Mouse (Mus musculus): ENCODE results near the gene Lhx4. TPM values are rescaled to one million over a fixed set of nuclear protein-coding genes. Genes with fewer than 3 reads are reported as not detected.

Gene Lhx4
- total RNA-seq, 1 experiment from 2014 or later, result not detected

- ATAC-seq (replicated peaks in 1 of 2; ENCODE audit: insufficient read depth in 1 of 2, low FRiP score in 2 of 2, low TSS enrichment in 1 of 2, low read depth in 1 of 2, poor library complexity in 2 of 2, severe bottlenecking in 2 of 2), result no peak
Observed at GRCm38 (mm10) chr1:155663994-155664393, 87.5 kb downstream of the Lhx4 start.

- no peak for ATAC-seq (replicated peaks in 1 of 2; ENCODE audit: insufficient read depth in 1 of 2, low FRiP score in 2 of 2, low TSS enrichment in 1 of 2, low read depth in 1 of 2, poor library complexity in 2 of 2, severe bottlenecking in 2 of 2)
Observed at GRCm38 (mm10) chr1:155656321-155656720, 95.2 kb downstream of the Lhx4 start.

- no peak for ATAC-seq (replicated peaks in 1 of 2; ENCODE audit: insufficient read depth in 1 of 2, low FRiP score in 2 of 2, low TSS enrichment in 1 of 2, low read depth in 1 of 2, poor library complexity in 2 of 2, severe bottlenecking in 2 of 2)
Observed at GRCm38 (mm10) chr1:155654961-155655360, 96.5 kb downstream of the Lhx4 start.

- ATAC-seq (replicated peaks in 1 of 2; ENCODE audit: insufficient read depth in 1 of 2, low FRiP score in 2 of 2, low TSS enrichment in 1 of 2, low read depth in 1 of 2, poor library complexity in 2 of 2, severe bottlenecking in 2 of 2), result no peak
Observed at GRCm38 (mm10) chr1:155650121-155650846, 101.2 kb downstream of the Lhx4 start.

Other genes with a start within 250 kb of the Lhx4 start
- gene Acbd6, start 193.6 kb downstream of the Lhx4 start, total RNA-seq (2017), result 26.7 and 36.8 TPM in 2 replicates
- gene Qsox1, start 61.2 kb upstream of the Lhx4 start, total RNA-seq (2017), result 30.8 and 38.5 TPM in 2 replicates
- 57.5 and 62.0 TPM in 2 replicates for gene Cep350, start 221.6 kb upstream of the Lhx4 start, total RNA-seq (2017)

All from hematopoietic stem cell, adult 5-6 weeks (primary cell).